Mouse (Mus musculus): ENCODE measurements around the gene Cep295nl. TPM values are rescaled to one million over a fixed set of nuclear protein-coding genes. Genes with fewer than 3 reads are reported as not detected.

The Cep295nl gene
- polyA plus RNA-seq, 1 experiment from 2014 or later, result 0.39 TPM

Other genes starting within 250 kb of the Cep295nl start
- gene Dnah17, start 211.9 kb downstream of the Cep295nl start, polyA plus RNA-seq (2015; fragmentation: Nextera tagmentation; extraction: Ambion mirVana), result 0.19 and 0.23 TPM in 2 replicates
- 14.1 and 14.4 TPM in 2 replicates for gene Cyth1, start 93.9 kb downstream of the Cep295nl start, polyA plus RNA-seq (2015; fragmentation: Nextera tagmentation; extraction: Ambion mirVana)
- 17.9 and 18.2 TPM in 2 replicates for gene Usp36, start 52.3 kb downstream of the Cep295nl start, polyA plus RNA-seq (2015; fragmentation: Nextera tagmentation; extraction: Ambion mirVana)
- gene Timp2, start 13.2 kb upstream of the Cep295nl start, polyA plus RNA-seq (2015; fragmentation: Nextera tagmentation; extraction: Ambion mirVana), result 69.8 and 74.1 TPM in 2 replicates
- gene Lgals3bp, start 59.6 kb upstream of the Cep295nl start, polyA plus RNA-seq (2015; fragmentation: Nextera tagmentation; extraction: Ambion mirVana), result 7.3 and 10.4 TPM in 2 replicates
- 26.5 and 28.9 TPM in 2 replicates for gene Cant1, start 76.6 kb upstream of the Cep295nl start, polyA plus RNA-seq (2015; fragmentation: Nextera tagmentation; extraction: Ambion mirVana)
- 8.0 and 8.2 TPM in 2 replicates for gene C1qtnf1, start 85.7 kb upstream of the Cep295nl start, polyA plus RNA-seq (2015; fragmentation: Nextera tagmentation; extraction: Ambion mirVana)
- gene Engase, start 134.3 kb upstream of the Cep295nl start, polyA plus RNA-seq (2015; fragmentation: Nextera tagmentation; extraction: Ambion mirVana), result 7.2 and 7.9 TPM in 2 replicates

All from lung, embryonic 16.5 days (tissue).